Mouse (Mus musculus) stomach, embryonic 15.5 days (tissue): ENCODE data around the gene Ccdc167. TPM values are rescaled to one million over a fixed set of nuclear protein-coding genes. Genes with fewer than 3 reads are reported as not detected.

Experiments
- ATAC-seq: fragments of 200-750 bp; cut with Nextera tagmentation; 2 replicates; pipeline ENCODE4 v1.8.0; 2017; ENCODE audit warnings: low read depth, moderate number of reproducible peaks, moderate TSS enrichment; ENCODE audit not compliant: insufficient read depth, low FRiP score
- H3K27ac ChIP-seq: fragments of 300-500 bp; sonication (generic); 2 replicates; pipeline ENCODE4 v1.5.1; 2015; ENCODE audit warnings: mild to moderate bottlenecking, inconsistent platforms
- H3K27me3 ChIP-seq: fragments of 300-500 bp; sonication (generic); replicated peaks from 2 replicates; pipeline ENCODE4 v1.6.1; 2015; ENCODE audit warnings: inconsistent platforms
- H3K36me3 ChIP-seq: fragments of 300-500 bp; sonication (generic); 2 replicates; pipeline ENCODE4 v1.6.1; 2015; ENCODE audit warnings: inconsistent platforms
- H3K4me1 ChIP-seq: fragments of 300-500 bp; sonication (generic); 2 replicates; pipeline ENCODE4 v1.6.1; 2015; ENCODE audit warnings: inconsistent platforms
- H3K4me2 ChIP-seq: fragments of 300-500 bp; sonication (generic); 2 replicates; pipeline ENCODE4 v1.6.1; 2015; ENCODE audit warnings: mild to moderate bottlenecking, inconsistent platforms
- H3K4me3 ChIP-seq: fragments of 300-500 bp; sonication (generic); replicated peaks from 2 replicates; pipeline ENCODE4 v1.5.1; 2015; ENCODE audit warnings: inconsistent platforms
- H3K9ac ChIP-seq: fragments of 300-500 bp; sonication (generic); 2 replicates; pipeline ENCODE4 v1.6.1; 2015; ENCODE audit warnings: inconsistent platforms
- H3K9me3 ChIP-seq: fragments of 300-500 bp; sonication (generic); 2 replicates; pipeline ENCODE4 v1.6.1; 2016; ENCODE audit warnings: inconsistent platforms
- WGBS: fragments of 180-500 bp; shearing (Covaris S2); methylation state at CpG from one replicate; pipeline ENCODE4 v1.1.7; 2015; 5-methylcytosine and 5-hydroxymethylcytosine counted together
- polyA plus RNA-seq: library from polyadenylated mRNA; unstranded; fragments of >200 nt; fragmentation: Nextera tagmentation; extraction: Ambion mirVana; gene quantifications from 2 replicates; pipeline ENCODE4 v1.2.1, GENCODE M21; 2015

Gene Ccdc167
- polyA plus RNA-seq, 1 experiment from 2014 or later, result 14.1 TPM

DNA sequence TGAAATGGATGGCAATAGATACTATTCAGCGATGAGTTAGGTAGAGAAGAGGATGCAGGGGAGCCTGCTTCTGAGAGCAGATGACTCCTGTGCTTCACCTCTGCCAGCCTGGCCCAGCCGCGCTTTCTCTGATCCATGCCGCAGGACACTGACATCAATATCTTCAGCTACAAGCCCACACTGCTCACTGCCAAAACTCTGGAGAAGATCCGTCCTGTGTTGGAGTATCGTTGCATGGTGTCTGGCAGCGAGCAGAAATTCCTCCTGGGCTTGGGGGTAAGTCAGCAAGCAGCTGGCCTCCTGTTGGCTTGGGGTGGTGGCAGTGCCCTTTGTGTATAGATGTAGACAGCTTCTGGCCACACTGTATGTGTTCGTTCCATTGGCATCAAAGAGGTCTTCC, 19.9 kb downstream of the Ccdc167 start:
- Histone ChIP-seq H3K9ac (no peak overlapping the region), H3K4me3 (no peak overlapping the region), H3K36me3 (peaks cover 54% of the 10 kb centered on the region), H3K4me2 (no peak overlapping the region), H3K4me1 (no peaks in the 10 kb centered on the region), H3K27ac (no peak overlapping the region), H3K9me3 (no peaks in the 10 kb centered on the region), H3K27me3 (no peaks in the 10 kb centered on the region)
- WGBS, result 95% methylated on average over 8 of the region's 8 CpGs
- no peak for ATAC-seq

DNA sequence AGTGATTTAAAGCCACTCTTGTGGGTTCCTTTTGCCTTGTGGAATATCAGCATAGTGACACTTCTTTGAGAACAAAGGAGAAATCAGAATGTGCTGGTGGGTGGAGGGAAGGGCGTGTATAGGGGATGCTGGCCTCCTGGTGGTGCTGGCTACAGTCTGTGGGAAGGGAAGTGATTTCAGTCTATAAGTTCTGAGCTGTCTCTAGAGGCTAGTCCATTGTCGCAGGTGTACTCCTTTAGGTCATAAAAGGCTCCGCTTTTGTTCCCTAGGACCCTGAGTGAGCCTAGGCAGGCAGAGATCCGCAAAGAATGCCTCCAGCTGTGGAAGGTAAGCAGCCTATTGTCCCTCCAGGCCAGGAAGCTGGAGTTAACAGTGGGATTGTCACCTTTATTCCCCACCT, 22.3 kb downstream of the Ccdc167 start:
- Histone ChIP-seq H3K36me3 (peaks cover 44% of the 10 kb centered on the region), H3K4me1 (no peaks in the 10 kb centered on the region), H3K27ac (no peak overlapping the region), H3K27me3 (no peaks in the 10 kb centered on the region), H3K4me3 (no peak overlapping the region), H3K9me3 (no peaks in the 10 kb centered on the region), H3K4me2 (no peak overlapping the region), H3K9ac (no peak overlapping the region)
- WGBS, result 83% methylated on average over 4 of the region's 4 CpGs
- no peak for ATAC-seq

DNA sequence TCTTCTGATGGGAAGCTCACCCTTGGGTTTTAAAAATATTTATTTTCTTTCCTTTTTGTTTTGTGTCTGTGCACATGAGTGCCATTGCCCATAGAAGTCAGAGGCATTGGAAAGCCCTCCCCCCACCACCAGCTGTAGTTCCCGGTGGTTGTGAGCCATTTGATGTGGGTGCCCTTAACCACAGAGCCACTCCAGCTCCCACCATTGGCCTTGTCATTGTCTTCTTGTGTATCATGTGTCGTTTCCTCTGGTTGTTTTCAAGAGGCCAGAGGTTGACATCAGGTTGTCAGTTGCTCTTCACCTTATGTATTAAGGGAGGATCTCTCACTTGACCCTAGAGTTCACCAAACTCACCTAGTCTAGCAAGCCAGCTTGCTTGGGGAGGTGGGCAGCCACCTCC, 23.3 kb downstream of the Ccdc167 start:
- ATAC-seq, result no peak
- Histone ChIP-seq H3K9ac (no peak overlapping the region), H3K27ac (no peak overlapping the region), H3K27me3 (no peaks in the 10 kb centered on the region), H3K9me3 (no peaks in the 10 kb centered on the region), H3K4me1 (no peaks in the 10 kb centered on the region), H3K4me2 (no peak overlapping the region), H3K36me3 (peaks cover 40% of the 10 kb centered on the region), H3K4me3 (no peak overlapping the region)
- WGBS, result 72% methylated on average over 2 of the region's 2 CpGs

- no peak for ATAC-seq
- Histone ChIP-seq H3K27me3 (no peaks in the 10 kb centered on the region), H3K9ac (no peak overlapping the region), H3K4me2 (no peak overlapping the region), H3K9me3 (no peaks in the 10 kb centered on the region), H3K27ac (no peak overlapping the region), H3K4me1 (no peaks in the 10 kb centered on the region), H3K36me3 (peaks cover 39% of the 10 kb centered on the region), H3K4me3 (no peak overlapping the region)
- WGBS, result 88% methylated on average over 2 of the region's 2 CpGs
Measured at GRCm38 (mm10) chr17:29692827-29693226, 24.0 kb downstream of the Ccdc167 start.

DNA sequence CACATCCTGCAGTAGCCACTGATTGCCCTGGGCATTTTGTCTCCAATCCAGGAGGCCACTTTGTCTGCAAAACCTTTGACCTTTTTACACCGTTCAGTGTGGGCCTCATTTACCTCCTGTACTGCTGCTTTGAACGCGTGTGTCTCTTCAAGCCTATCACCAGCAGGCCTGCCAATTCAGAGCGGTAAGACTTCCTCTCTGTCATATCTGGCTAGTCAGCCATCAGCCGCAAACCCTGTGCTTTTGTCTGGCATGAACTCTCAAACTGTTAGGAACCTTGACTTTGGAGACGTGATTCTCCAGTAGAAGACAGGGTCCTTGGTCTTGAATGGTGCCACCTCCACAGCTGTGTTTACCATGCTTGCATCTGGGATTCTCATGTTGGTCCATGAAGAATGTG, 26.6 kb downstream of the Ccdc167 start:
- Histone ChIP-seq H3K27ac (no peak overlapping the region), H3K4me2 (no peak overlapping the region), H3K4me1 (0 out of 2 replicates have a peak, but pooled peaks cover under 1% of the 10 kb centered on the region), H3K9me3 (no peaks in the 10 kb centered on the region), H3K4me3 (no peak overlapping the region), H3K9ac (no peak overlapping the region), H3K36me3 (peaks cover 49% of the 10 kb centered on the region), H3K27me3 (no peaks in the 10 kb centered on the region)
- WGBS, result 78% methylated on average over 6 of the region's 6 CpGs
- no peak for ATAC-seq

DNA sequence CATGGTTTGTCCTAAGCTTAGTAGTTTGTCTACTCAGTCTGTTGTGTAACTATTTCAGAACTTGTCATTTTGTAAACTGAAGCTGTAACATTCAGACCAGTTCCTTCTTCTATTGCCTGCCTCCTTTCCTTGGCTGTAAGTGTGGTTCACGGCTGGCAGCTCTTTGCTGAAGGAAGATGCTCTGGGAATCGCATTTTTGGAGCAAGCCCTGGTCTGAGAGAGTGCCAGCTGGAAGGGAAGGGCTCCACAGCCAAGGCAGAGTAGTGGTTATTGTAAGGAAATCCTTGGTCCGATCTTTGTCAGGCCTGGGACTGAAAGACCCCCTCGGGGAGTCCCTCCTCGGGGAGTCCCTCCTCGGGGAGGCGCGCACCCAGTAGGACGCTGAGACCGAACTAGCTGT, 28.2 kb downstream of the Ccdc167 start:
- Histone ChIP-seq H3K4me1 (0 out of 2 replicates have a peak, but pooled peaks cover 3% of the 10 kb centered on the region), H3K9me3 (no peaks in the 10 kb centered on the region), H3K27ac (no peak overlapping the region), H3K36me3 (peaks cover 45% of the 10 kb centered on the region), H3K27me3 (no peaks in the 10 kb centered on the region), H3K9ac (no peak overlapping the region), H3K4me2 (no peak overlapping the region), H3K4me3 (no peak overlapping the region)
- no peak for ATAC-seq
- 94% methylated on average over 10 of the region's 10 CpGs for WGBS

- Histone ChIP-seq H3K36me3 (peaks cover 47% of the 10 kb centered on the region), H3K9ac (no peak overlapping the region), H3K9me3 (no peaks in the 10 kb centered on the region), H3K4me1 (0 out of 2 replicates have a peak, but pooled peaks cover 3% of the 10 kb centered on the region), H3K4me2 (no peak overlapping the region), H3K27ac (no peak overlapping the region), H3K27me3 (no peaks in the 10 kb centered on the region), H3K4me3 (no peak overlapping the region)
- no peak for ATAC-seq
- 85% methylated on average over 6 of the region's 6 CpGs for WGBS
Measured at GRCm38 (mm10) chr17:29687373-29687772, 29.5 kb downstream of the Ccdc167 start.

DNA sequence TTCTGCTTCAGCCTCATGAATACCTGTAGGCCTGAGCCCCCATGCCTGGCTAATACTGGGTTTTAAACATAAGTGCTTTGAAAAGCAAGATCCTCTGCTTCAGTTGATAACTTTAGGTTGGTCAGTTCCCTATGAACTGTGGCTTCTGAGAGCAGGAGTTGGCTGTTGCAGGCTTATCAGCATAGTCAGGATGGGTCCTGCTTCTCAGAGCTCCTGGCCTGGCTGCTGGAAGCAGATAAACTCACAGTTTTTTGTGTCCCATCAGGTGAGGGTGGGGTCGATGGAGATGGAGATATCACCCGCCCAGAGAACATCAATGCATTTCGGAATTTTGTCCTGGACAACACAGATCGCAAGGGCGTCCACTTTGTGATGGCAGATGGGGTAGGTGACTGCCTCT, 30.1 kb downstream of the Ccdc167 start:
- 0 out of 2 replicates have a peak, but pooled peaks cover 3% of the 10 kb centered on the region for H3K4me1 ChIP-seq
- peak; percentile 27; the same call in 1 of the 2 replicates for ATAC-seq
- H3K9me3 ChIP-seq, result no peaks in the 10 kb centered on the region
- no peak overlapping the region for H3K27ac ChIP-seq
- H3K9ac ChIP-seq, result no peak overlapping the region
- H3K27me3 ChIP-seq, result no peaks in the 10 kb centered on the region
- no peak overlapping the region for H3K4me3 ChIP-seq
- H3K4me2 ChIP-seq, result no peak overlapping the region
- H3K36me3 ChIP-seq, result peaks cover 48% of the 10 kb centered on the region
- WGBS, result 93% methylated on average over 5 of the region's 5 CpGs

- 88% methylated on average over 4 of the region's 4 CpGs for WGBS
- no peak overlapping the region for H3K4me3 ChIP-seq
- no peak overlapping the region for H3K4me2 ChIP-seq
- H3K27ac ChIP-seq, result no peak overlapping the region
- H3K4me1 ChIP-seq, result peaks cover 7% of the 10 kb centered on the region; the same call in 1 of the 2 replicates
- peaks cover 43% of the 10 kb centered on the region for H3K36me3 ChIP-seq
- H3K9ac ChIP-seq, result no peak overlapping the region
- ATAC-seq, result no peak
- no peaks in the 10 kb centered on the region for H3K9me3 ChIP-seq
- no peaks in the 10 kb centered on the region for H3K27me3 ChIP-seq
Measured at GRCm38 (mm10) chr17:29684275-29684674, 32.6 kb downstream of the Ccdc167 start.

DNA sequence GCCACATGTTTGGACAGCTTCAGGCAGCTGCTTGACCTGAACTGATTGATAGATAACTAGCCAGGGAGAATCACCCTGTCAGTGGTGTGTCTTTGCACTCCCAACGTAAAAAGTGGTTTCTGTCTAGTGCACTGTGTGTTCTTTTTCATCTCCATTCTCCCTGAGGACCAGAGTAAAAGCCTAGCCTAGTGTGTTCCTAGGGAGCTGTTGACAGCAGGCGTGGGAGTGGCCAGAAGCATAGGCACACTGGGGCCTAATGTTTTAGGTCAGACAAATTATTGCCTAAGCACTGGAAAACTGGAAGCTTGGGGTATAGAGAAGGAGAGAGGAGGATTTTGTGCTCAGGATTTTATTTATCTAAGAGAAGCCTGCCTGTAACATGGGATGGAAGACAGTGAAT, 33.7 kb downstream of the Ccdc167 start:
- Histone ChIP-seq H3K4me3 (no peak overlapping the region), H3K36me3 (peaks cover 42% of the 10 kb centered on the region), H3K4me2 (no peak overlapping the region), H3K9ac (no peak overlapping the region), H3K27me3 (no peaks in the 10 kb centered on the region), H3K4me1 (peaks cover 7% of the 10 kb centered on the region; the same call in 1 of the 2 replicates), H3K27ac (no peak overlapping the region), H3K9me3 (no peaks in the 10 kb centered on the region)
- no peak for ATAC-seq
- WGBS, result 67% methylated on average over 2 of the region's 2 CpGs

DNA sequence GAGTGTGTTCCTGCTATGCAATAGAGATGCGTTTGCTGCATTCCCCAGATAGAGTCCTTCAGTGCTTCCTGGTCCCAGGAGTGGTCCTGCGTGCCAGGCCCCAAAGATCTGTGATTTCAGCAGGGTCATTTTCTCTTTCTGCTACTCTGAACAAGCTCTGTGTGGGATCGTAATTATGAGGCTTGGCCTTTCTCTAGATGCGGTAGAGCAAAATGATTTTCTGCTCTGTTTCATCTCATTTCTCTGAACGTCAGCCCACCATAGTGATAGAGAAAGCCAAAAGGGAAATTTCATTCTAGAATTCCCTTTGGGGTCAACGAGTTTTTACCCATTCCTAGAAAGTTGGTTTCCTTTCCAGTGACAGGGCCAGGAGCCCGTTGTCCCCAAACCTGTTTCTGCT, 34.6 kb downstream of the Ccdc167 start:
- Histone ChIP-seq H3K9me3 (no peaks in the 10 kb centered on the region), H3K9ac (no peak overlapping the region), H3K36me3 (peaks cover 35% of the 10 kb centered on the region), H3K4me2 (no peak overlapping the region), H3K4me1 (peaks cover 7% of the 10 kb centered on the region; the same call in 1 of the 2 replicates), H3K4me3 (no peak overlapping the region), H3K27ac (no peak overlapping the region), H3K27me3 (no peaks in the 10 kb centered on the region)
- no peak for ATAC-seq
- WGBS, result 90% methylated on average over 7 of the region's 7 CpGs

DNA sequence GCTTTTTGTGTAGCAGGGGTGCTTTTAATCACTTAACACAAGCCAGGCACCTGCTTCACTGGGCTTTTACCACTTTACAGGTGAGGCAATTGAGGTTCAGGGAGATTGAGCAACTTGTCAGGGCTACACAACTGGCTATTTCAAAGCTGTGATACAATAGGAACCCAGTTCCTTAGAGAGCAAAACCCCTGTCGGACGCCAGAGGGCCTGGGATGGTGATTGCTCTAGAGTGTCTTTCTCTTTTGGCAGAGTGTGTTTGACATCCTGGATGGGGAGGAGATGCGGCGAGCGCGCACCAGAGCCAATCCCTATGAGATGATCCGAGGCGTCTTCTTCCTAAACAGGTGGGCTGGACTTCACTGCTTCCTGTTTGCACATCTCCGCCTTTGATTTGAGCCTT, 35.2 kb downstream of the Ccdc167 start:
- Histone ChIP-seq H3K4me3 (no peak overlapping the region), H3K4me2 (no peak overlapping the region), H3K4me1 (peaks cover 7% of the 10 kb centered on the region; the same call in 1 of the 2 replicates), H3K27me3 (no peaks in the 10 kb centered on the region), H3K9ac (no peak overlapping the region), H3K27ac (no peak overlapping the region), H3K36me3 (peaks cover 33% of the 10 kb centered on the region), H3K9me3 (no peaks in the 10 kb centered on the region)
- no peak for ATAC-seq
- 91% methylated on average over 9 of the region's 9 CpGs for WGBS

DNA sequence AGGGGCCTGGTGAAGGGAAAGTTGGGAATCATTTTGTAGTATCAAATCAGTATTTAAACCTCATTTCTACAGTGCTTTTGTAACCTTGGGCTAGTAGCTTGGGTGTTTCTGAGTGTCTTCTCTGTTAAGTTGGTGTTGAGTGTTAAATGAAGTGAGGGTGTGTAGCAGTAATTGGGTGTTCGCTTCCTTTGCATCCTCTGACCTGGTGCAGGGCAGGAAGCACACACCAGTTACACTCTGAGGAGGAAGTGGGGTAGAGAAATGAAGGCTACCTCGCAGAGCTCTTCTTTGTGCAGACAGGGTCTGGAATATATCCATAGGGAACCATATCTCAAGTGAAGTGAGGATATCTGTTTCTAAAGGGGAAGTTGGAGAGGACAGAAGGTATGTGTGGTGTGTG, 35.9 kb downstream of the Ccdc167 start:
- peaks cover 28% of the 10 kb centered on the region for H3K36me3 ChIP-seq
- no peaks in the 10 kb centered on the region for H3K27me3 ChIP-seq
- WGBS, result 76% methylated on average over 2 of the region's 2 CpGs
- no peak overlapping the region for H3K4me2 ChIP-seq
- ATAC-seq, result no peak
- H3K4me3 ChIP-seq, result no peak overlapping the region
- no peaks in the 10 kb centered on the region for H3K9me3 ChIP-seq
- H3K9ac ChIP-seq, result no peak overlapping the region
- H3K4me1 ChIP-seq, result peaks cover 7% of the 10 kb centered on the region; the same call in 1 of the 2 replicates
- H3K27ac ChIP-seq, result no peak overlapping the region
